Mouse (Mus musculus) gastrocnemius, postnatal 4 days (tissue): ENCODE results near the gene Clec2g. TPM values are rescaled to one million over a fixed set of nuclear protein-coding genes. Genes with fewer than 3 reads are reported as not detected.
"Not testable (repeated sequence)": the region's sequence is repeated elsewhere in the genome, so short reads cannot be mapped to it uniquely, and the experiment has no call there.

Experiments
- DNase-seq, 2 experiments: peaks; one replicate each; pipeline ENCODE4 v3.0.0; 2021 to 2022; ENCODE audit warnings: low spot score in 2 of 2, mixed read lengths in 2 of 2
- total RNA-seq, 2 experiments: library from RNA; stranded (reverse); gene quantifications; 2 replicates each; pipeline ENCODE4 v1.2.3; 2021

Gene Clec2g
- total RNA-seq, 2 experiments from 2014 or later, result 1.8 to 4.1 TPM

DNA sequence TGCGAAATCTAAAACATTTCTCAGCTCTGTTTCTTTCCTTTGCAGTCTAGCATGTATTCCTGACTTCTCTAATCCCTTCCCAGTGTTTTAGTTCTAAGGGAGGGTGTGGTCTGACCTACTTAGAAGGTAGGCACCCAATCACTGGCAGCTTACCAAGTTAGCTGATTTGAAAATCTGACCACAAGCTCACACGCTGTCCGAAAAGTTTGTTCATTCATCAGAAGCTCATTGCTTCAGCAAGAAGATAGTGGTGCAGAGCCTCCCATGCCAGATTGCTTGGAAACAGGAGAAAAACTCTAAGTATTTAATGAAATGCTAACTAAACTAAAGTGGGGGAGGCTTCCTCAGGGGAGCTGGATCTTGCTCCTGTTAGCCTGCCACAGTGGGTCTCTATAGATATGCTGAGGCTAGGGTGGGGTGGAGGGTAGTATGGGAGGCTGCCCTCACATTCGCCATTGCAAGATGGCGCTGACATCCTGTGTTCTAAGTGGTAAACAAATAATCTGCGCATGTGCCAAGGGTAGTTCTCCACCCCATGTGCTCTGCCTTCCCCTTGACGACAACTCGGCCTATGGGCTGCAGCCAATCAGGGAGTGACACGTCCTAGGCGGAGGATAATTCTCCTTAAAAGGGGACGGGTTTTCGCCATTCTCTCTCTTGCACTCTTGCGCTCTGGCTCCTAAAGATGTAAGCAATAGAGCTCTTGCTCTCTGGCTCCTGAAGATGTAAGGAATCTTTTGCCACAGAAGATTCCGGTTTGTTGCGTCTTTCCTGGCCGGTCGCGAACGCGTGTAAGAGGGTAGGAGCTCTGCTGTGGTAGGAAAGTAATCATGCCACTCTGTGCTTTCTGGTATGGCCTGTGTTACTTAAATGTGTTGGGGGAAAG is 36.6 kb downstream of the Clec2g start:
- DNase-seq, result not testable (repeated sequence)

DNA sequence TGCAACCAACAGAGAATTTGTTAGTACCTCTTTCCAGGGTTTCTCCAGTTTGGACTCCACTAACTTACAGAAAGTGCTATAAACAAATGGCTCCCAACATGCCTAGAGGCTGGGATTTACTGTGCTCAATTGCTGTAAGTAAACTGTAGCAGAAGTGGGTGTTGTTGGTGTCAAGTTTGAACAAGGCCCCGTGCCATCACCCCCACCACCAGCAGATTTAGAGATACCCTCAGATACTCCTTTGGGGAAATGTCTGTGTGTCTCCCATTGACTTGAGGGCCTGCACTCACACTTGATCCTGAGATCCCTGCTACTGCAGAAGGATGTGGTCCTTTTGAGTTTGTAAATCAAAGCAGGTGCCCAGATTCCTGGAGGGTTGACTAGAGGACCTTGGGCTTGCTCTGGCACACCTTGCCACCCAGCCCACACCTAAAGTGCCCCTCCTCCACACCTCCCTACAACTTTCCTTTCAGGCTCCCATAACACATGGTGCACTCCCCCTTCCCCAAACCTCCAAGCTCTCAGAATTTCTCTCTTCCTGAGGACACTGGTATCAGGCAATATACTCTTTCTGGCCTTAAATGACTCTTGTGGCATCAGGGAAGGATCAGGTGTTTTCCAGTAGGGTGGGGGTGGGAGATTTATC is 37.3 kb downstream of the Clec2g start:
- no peak for DNase-seq

DNA sequence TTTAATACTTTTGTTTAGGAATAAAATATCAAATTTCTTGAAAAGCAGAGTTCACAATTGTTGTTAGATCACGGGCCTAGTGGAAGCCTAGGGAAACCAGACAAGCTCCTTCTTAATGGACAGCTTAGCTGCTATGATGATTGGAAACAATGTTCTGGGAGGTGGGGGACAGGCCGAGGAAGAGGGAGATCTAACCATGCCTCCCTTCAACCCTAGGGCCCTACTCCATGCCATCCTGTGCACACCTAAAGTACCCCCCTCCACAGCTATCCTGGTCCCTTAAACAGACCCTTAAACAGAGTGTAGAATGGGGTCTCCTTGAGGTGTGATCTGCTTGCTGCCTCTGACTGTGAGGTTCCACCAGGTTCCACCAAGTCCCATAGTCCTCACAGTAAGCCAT is 38.0 kb downstream of the Clec2g start:
- no peak for DNase-seq

DNA sequence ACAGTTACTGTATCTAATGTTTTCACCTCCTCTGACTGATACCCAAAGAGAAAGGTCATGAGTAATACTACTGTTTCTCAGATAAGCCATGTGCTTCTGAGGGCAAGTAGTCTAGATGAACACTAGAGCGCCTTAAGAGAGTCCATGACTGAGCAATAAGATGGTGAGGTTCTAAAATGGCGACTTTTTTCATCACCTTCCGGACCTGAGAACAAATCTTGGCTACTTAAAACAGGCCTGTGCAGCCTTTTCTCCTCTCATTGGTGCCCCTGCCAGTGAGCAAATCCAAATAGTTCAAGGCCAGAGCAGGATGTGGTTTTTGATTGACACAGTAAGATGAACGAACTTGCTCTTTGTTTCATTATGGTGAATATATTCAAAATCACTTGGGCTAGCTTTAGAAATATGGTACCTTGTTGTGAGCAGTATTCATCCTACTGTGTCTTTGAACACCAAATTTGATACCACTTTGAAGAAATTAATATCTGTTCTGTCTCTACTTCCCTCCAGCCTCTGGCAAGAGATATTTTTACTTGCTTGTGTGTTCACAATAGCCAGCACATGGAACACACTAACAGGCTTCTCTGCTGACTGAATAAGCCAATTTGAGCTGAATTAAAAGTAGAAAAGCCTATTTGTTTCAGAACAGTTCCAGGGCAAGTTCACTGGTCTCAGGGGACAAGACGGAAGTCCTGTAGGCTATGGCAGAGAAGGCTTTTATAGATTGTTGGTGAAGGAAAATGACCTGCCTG is 38.7 kb downstream of the Clec2g start:
- DNase-seq, result no peak

DNA sequence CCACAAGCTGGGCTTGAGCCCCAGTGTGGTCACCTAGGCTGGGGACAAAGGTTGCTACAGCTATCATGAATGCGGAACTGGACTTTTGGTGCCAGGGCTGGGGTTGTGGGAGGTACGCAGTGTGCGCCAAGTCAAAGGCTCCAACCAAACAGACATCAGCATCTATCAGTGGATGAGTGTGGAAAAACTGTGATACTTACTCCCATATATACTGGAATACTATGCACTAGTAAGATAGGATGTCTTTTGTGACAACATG is 39.2 kb downstream of the Clec2g start:
- no peak for DNase-seq

DNA sequence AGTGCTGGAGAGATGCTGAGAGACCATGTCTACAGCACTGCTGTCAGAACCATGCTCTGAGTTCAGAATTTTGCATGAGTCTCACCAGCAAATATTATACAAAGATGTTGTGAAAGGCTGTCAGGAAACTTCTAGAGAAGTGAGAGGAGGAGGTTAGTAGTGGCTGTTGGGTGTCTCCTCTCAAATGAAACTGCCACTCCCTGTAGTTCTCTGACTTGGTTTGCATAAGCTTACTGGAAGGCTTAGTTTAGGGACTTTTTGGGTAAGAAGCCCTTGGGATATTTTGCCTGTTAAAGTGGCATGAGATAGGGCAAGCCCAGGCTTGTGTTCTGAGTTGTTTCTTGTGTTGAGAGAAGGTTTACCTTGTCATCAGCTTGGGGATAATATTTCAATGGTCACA is 40.7 kb downstream of the Clec2g start:
- not testable (repeated sequence) for DNase-seq

DNA sequence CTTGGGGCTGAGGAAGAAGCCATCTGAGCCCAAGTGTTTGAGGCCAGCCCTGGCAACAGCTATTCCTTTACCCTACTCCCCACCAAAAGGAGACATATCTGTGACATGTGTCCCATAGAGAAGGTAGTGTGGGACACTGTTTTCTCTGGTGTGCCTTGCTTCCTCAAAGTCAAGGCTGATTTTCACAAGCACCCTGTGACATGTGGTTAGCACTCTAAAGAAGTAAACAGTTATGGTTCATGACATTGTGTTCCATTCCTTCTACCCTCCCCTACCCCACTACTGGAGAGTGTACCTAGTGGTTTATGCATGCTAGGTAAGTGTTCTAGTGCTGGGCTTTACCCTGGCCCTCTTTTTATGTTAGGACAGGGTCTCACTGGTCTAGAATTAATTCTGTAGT is 42.0 kb downstream of the Clec2g start:
- no peak for DNase-seq

DNA sequence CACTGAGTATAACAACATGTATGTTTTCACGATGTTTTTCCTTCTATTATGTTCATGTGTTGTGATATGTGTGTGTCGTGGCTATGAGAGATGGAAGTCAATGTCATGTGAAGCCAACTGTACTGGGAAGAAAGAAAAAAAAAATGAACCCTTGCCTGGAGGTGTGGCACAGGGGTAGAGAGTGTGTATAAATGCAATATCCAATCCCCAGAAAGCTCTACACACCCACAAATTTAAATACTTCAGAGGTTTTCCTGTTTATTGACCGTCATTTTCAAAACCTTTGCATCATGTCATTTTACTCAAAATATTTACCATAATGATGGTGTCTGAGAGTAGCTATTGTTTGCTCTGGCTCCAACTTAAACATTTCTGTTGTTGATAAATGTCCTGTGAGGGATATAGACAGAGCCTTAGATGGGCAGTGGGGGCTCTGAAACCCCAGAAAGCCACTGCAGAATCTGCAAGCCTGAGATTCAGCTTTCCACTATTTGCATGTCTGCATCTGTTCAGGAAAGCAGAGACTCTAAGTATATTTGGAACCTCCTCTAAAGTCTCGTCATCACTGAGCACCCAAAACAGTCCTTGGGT is 47.9 kb downstream of the Clec2g start:
- not testable (repeated sequence) for DNase-seq

DNA sequence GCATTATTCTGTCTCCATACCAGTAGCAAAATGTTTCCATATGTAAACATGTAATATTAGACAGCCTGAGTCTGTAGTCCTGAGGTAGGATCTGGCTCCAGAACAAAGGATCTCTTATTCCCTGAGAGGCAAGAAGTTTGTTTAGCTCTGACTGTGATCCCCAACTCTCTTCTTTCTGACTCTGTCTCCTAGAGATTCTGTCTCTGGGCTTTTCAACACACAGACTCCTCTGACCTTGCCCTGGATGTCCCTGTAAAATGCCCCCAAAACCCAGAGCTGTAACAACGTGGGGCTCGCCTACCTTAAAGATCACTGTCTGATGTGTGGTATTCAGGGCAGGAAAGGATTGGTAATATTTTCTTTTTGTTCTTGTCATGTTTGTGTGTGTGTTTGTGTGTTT is 58.2 kb downstream of the Clec2g start:
- DNase-seq, result no peak

DNA sequence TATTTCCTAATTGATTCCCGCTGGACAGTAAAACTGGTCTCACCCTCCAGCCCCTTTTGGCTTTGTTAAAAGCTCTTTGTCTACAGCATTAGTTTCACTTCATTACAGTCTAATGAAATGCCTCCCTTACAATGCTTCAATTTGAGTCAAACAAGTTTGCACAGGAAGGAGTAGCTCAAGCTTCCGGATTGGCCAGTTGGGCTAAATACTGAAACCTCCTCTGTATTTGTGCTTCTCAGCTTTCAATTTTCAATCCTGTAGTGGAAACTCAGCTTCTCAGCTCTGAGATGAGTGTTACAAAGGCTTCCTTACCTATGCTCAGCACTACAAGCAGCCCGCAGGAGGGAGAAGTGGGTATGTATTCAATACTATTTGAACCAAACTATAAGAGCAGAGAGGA is 58.6 kb downstream of the Clec2g start:
- no peak for DNase-seq

DNA sequence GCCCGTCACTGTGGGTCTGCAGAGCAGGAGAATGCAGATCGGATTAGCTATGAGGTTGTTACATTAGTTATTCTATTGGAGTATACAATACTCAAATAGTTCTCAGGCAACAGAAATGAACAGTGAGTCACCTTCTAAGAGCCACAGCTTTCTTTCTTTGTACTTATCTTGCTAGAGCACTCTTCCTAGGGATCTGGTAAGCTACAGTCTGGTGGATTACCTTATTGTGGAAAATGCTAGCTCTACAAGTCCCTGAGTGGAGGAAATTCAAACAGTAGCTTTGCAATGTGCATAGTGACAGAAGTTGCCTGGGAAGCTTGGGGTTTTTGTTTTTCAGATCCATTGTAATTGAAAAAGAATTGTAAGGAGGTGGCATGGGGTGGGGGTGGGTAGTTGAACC is 59.0 kb downstream of the Clec2g start:
- DNase-seq, result no peak

DNA sequence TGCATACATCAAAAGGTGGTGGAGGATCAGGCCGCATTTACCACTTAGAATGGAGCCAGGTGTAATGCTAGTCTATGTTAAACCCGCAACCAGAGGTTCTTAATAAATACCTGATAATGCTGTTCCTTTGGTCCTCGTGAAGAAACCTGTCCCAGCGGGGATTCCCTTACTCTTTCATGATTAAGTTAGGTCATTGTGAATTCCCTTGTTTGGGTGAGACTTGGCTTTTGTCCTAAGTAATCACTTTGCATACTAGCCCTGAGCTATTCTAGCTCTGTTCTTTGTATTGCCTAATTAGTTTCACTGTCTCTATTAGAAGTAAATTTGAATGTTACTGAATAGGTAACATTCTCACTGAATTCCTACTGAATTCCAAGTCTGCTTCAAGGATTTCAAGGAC is 60.2 kb downstream of the Clec2g start:
- DNase-seq, result no peak

DNA sequence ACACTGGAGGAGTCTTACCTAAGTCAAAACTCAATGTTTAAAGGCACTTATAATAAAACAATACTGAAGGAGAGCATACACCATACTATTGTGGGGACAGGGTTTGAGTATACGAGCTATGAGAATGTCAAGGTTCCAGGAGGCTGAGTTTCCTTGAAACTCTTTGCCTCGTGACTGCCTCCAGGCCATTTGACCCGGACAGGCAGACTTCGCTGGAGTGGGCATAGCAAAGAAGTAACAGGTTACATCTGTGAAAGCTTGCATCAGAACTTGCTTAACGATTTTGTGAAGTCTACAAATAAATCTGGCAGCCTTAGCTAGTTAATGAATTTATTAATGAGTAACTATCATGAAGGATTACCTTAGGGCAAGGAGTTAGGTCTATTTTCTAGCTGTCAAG is 60.6 kb downstream of the Clec2g start:
- DNase-seq, result no peak

DNA sequence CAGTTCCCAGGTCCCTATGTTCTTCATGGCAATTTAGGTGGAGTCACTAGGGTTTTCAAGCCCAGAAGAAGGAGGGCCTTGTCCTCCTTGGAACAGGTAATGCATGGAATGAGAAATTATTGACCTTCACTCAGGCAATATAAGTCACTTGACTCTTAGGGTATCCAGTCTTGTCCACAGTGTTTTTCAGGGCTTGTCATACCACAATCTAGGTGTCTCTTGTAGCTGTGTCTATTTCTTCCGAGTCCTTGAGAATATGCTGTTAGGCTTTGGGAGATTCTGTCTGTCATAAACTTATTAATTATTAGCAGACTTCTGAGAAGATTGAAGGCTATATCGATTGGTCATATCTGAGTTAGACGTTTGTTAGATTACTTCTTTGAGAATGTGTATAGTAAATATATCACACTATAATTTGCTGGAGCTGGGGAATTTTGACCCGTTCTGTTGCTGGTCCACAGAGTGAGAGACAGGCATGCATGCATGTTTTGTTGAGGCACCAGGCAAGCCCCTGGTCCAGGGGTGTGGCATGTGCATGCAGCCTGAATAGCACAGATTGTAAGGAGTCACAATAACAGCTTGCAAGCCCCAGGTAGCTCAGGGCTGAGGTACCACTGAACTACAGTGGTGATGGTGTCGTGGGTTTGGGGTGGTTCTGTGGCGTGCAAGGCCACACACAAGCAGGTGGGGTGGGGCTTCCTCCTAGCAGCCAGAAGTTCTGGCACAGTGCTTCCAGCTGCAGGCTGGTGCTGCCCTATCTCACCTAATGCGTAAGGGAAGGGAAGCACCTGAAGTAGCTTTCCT is 61.3 kb downstream of the Clec2g start:
- no peak for DNase-seq

DNA sequence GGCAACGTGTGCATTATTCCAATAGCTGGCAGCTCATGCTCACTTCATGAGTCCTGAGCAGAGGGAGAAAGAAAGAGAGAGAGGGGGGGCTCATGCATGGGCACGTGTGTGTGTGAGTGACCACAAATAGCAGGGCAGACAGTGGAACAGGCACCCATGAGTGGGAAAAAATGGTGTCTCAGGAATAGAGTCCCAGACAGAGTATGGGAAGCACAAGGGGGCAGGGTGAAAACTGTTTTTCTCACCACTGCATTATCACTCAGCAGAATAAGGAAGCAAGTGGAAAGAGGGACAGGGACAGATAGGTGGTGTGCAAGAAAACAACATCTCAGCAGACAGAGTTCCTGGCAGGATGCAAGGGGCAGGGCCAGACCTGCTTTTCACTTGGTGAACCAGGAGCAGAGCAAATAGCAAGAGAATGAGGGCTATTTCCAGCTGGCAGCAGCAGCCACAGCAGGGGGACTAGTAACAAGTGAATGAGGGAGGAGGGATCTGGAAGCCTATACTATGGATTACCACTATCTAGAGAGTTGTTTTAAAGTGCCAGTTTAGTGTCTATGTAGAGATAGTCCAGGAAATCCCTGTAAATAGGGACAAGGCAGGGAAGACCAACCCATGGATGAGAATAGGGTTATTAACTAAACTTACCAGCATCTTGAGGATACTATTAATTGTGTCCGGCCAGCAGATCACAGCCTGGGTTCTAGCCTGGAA is 62.0 kb downstream of the Clec2g start:
- no peak for DNase-seq

DNA sequence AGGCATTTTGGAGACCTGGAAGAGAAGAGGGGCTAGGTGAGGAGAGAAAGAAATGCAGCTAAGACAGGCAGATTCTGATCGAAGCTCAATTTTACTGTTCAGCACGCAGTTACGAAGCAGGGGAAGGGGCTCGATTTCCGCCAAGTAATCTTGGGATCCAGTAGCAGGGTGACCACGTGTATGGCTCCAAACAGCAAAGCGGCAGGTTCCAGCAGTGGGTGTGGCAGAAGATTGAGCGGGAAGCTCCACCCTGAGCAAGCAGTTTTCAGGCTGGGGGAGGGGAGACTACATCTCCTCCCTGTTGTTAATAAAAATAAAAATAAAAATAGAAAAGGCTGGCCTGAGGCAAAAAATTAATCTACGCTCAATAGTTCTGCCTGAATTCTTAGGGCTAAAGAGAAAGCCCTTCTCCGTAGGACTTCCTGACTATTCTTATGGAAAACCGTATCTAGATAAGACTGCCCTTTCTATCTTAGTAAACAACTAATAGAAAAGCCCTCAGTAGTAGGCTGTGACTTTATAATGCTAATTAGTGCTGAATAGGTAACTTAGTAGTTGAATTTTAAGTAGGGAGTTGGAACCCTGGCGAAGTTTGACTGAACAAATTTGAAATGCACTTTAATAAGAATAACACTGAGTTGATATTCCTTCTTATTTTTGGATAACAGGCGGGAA is 62.7 kb downstream of the Clec2g start:
- no peak for DNase-seq

DNA sequence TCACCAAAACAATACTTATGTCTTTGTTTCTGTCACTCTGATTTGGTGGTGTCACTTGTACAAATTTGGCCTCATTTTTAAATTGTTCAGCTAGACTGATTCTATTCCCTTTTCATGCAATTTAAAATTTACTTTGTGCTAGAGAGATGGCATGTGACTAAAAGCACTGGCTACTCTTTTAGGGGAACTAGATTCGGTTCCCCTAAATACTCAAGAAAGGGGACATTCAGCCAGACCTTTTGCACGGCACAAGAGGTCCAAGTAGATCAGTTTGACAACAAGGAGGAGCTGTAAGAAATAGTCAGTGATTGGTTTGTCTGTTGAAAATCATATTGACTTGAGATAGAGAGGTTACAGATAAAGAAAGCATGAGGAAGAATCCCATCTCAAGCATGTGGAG is 67.2 kb downstream of the Clec2g start:
- DNase-seq, result no peak

DNA sequence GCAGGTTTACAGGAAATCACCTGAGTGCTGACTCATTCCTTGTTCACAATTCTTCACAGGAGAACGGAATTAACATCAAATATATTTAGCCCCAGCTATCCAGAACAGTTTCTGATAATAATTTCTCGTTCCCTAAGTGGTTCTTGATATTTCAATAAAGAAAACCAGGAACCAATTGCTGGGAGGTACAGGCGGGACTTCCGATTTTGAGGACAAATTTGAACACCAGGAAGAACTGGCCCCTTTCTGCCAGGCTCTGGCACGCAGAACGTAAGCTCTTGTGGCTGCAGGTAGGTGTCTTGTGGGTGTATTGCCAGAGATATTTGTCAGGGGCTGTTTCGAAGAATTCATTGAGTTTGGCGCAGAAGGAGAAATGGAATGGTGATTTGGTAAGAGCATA is 74.4 kb downstream of the Clec2g start:
- DNase-seq, result no peak

DNA sequence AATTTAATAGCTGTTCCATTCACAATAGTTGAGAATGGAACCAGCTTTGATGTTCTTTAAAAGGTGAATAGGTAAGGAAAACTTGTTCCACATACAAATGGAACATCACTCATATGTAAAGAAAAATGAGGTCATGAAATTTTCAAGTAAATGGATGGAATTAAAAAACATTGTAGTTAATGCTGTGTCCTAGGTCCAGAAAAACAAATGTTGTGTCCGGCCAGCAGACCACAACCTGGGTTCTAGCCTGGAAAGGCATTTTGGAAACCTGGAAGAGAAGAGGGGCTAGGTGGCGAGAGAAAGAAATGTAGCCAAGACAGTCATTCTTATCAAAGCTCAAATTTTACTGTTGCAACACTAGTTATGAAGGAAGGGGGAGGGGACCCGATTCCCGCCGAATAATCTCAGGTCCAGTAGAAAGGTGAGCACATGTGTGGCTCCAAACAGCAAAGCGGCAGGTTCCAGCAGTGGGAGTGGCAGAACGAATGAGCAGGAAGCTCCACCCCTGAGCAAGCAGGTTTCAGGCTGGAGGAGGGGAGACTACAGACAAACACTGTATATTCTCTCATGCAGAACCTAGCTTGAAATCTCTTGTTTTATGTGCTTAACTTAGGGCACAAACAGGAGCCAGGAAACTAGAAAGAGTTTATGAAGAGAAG is 75.8 kb downstream of the Clec2g start:
- not testable (repeated sequence) for DNase-seq
